Mouse (Mus musculus): ENCODE data around the gene Nbl1.

Nbl1 gene

DNA sequence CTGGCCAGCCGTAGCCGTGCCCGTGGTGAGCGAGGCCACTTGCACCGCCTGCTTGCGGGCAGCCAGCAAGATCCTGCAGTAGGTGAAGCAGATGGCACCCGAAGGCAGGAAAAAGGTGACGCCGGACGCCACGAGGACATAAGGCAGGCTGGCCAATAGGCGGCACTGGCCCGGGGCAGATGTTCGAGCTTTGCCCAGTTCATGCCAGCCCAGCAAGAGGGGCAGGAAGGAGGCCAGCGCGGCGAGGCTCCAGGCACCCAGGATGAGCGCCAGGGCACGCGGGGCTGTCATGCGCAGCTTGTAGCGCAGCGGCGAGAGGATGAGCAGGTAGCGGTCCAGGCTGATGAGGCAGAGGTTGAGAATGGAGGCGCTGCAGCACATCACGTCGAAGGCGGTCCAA is 18.7 kb downstream of the Nbl1 start:
- in situ Hi-C loops (cut with MboI, MseI), result no loop called here

DNA sequence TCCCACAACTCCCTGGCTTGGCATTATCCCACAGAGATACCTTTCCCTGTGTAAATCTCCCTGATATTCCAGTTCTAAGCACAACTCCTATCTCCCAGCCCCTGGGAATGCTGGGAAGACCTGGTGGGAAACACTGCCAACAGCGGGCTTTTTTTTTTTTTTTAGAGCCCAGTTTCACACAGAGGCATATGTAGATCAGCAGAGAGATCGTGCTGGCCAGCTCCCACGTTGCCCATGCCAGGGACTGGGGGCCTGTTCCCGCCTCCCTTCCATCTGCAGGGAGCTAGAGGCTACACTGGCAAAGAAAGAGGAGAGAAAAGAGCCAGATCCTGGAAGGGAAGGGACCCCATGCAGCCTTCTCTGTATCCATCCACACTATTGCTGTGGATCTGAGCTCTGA is 24.5 kb downstream of the Nbl1 start:
- in situ Hi-C loops (cut with MboI, MseI), result no loop called here

DNA sequence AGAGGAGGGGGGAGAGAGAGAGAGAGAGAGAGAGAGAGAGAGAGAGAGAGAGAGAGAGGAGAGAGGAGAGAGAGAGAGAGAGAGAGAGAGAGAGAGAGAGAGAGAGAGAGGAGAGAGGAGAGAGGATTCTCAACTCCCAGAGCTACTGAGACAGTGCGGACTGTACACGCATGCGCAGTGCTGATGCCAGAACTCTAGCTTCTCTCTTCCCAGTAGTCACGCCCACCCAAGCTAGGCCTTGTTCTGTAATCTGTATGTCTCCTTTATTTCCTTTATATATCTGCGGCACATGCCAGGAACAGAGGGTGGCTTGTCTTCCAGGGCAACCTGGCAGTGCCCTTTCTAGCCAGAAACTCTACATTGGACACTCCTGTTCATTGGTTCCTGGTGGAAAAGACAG is 28.0 kb downstream of the Nbl1 start:
- in situ Hi-C loops (cut with MboI, MseI), result no loop called here

DNA sequence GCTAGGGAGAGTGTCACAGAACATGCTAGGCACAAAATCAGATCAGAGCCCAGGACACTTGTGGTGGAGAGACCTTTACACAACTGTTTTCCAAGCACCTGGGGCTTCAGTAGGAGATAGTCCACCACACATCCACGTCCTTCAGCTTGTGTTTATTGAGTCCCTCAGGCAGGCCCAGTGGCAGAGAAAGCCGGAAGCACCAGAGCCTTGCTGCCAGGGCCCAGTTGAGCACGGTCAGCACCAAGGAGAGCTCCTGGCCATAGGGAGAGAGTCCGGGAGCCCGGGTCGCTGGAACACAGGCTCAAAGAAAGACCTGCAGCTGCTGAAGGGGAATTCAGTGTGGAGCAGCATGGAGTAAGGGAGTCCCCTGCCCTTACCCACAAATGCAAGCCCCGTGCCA is 33.2 kb downstream of the Nbl1 start:
- in situ Hi-C loops (cut with MboI, MseI), result no loop called here

DNA sequence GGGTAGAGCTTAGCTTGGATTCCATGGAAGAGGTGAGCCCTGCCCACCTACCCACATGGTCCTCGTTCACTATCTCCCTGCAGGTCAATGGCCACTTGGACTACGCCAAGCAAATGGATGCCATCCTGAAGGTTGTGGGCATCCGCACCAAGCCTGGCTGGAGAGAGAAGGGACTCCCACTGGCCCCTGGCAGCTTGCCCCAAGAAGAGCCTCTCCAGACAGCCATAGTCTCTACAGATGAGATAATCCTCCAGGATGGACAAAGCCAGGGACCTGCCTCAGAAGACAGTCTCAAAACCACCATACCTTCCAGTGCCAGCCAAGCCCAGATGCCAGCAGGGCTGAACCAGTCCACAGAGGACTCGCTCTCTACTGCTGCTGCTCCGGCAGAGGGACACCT is 34.8 kb downstream of the Nbl1 start:
- in situ Hi-C loops (cut with MboI, MseI), result no loop called here

DNA sequence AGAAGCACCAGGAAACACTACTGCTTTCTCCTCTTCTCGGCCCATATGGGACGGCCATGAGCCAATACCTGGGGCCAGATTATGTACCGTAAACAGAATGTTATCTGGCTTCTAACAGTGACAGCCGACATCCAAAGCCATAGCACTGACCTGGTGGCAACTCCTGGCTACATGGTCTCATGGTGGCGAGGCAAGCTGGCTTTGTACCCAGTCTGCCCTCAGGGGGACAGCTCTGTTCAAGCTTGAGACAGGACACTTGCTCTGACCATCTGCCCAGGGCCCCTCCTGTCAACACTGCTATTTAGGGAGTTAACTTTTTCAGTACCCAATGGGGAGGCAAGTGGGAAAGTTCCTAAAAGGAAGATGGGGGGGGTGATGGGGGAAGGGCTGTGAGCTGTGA is 35.5 kb downstream of the Nbl1 start:
- in situ Hi-C loops (cut with MboI, MseI), result no loop called here

DNA sequence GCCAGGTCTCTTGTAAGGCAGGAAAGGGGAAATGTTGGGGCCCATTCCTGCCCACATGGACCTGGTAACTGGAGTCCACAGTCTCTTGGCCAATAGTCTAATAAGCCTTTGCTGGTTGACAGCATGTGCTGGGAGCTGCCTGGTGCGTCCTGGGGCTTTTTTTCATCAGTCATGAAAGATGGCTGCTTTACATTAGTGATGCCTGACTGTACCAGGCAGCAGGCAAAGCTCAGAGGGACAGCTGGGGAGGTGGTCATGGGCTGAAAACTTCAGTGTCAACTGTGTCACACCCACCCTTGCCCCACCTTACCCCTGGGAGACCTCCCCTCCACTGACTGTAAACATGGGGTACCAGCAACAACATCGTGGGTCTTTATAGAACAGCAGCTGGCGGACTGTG is 37.0 kb downstream of the Nbl1 start:
- in situ Hi-C loops (cut with MboI, MseI), result no loop called here

DNA sequence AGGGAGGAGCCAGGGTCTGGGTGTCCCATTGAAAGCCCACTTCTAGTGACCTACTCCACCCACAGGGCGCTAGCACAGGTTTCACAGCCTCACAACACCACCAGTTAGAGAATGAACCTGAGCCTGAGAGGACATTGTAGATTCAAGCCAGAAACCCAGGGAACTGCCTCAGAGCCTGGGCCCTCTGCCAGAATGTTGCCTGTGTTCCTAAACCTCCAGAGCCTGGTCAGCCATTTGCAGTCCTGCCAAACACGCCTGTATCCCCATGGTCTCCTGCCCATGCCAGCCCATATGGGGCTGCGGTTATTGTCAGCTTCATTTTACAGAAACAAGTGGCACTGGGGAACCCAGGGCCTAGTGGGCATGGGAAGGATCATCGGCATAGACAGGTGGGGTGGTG is 37.5 kb downstream of the Nbl1 start:
- in situ Hi-C loops (cut with MboI, MseI), result no loop called here

DNA sequence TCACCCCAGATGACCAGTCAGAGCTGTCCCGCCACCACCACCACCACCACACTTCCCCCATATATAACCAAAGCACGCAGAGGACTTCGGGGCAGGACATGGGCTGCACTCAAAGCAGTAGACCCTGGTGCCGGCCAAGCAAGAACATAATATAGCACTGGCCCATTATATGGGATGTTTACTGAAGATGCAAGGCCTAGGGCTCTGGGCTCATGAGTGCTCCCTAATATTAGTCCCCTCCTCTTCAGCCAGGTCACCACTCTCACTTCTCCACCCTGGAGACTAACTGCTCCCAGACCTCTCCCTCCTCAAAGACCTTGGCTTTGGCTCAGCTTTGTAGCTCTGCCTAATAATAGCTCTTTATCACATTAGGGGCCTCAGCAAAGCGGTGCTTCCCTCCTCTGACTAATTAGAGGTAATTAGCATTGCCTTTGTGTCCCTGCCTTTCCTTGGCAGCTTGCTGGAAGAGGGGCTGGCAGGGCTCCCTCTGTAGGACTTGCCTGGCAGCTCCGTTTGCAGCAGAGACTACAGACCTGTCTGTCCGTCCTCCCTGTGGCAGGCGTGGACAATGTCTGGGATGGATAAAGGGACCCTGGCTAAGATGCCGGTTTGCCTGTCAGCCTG is 38.4 kb downstream of the Nbl1 start:
- in situ Hi-C loops (cut with MboI, MseI), result no loop called here

DNA sequence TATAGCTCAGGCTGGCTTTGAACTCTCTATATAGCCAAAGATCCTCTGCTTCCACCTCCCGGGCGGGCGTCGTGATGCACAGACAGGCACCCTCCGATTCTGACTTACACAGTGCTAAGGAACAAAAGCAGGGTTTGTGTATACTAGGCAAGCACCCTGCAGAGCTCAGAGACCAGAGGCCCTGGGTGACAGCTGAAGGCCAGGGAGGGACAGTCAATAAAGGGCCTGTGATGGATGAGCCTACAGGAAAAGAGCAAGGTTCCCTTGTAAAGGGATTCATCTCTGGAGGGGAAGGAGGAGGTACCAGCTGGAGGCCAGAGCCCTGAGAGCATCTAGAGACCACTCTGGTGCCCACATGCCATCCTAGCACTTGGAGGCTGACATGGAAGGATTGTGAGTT is 39.4 kb downstream of the Nbl1 start:
- in situ Hi-C loops (cut with MboI, MseI), result no loop called here

DNA sequence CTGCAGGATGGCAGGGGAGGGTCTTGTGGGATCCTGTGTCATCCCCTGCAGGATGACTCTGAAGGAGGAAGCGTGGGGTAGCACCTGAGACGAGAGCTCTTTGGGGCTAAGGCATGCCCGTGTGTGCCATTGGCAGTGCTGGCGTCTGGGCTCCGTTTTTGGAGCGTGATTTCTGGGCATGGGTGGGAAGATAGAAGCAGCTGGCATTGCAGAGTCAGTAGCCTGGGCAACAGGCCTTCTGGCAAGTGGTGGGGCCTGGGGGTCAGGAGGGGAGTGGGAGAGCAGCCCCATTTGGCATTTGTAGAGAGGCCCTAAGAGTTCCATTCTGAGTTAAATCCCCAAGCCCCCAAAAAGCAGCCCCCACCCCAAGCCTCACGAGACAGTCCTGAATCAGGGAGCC is 40.0 kb downstream of the Nbl1 start:
- in situ Hi-C loops (cut with MboI, MseI), result no loop called here

DNA sequence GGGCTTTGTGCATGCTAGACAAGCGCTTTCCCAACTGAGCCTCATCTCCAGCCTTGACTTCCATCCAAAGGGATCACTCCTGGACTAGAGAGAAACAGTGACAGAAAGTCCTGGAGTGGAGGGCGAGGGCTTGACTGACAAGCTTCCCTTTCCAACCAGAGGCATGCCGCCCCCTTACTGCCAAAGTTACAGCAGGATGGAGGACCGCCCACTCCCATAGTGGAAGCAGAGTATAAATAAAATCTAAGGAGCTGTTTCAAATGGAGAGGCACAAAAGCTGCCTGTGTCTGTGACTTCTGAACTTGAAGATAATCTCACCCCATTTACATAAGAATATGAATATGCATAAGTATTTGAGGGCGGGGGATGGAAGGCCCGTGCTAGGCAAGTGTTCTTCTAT is 44.3 kb downstream of the Nbl1 start:
- in situ Hi-C loops (cut with MboI, MseI), result loop anchor here (10.0 kb wide), 1 partner anchor 1784 kb away; no protein-coding TSS in a partner anchor

DNA sequence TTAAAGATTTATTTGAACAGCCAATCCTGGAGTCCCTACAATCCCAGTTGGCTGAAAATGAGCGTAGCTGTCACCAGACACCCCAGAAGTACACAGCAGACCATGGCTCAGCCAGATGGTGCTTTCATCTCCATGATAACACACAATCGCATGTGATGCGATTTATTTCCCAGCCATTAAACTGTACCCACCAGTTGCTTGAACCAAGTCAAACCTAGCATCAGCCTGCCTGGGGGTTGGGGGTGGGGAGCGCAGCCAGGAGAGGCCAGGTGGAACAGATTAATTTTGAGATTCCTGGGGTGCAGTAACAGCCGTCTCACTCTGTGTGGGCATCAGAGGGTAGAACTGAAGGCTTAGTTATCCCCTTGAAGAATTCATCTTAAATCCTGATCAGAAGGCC is 46.4 kb downstream of the Nbl1 start:
- in situ Hi-C loops (cut with MboI, MseI), result loop anchor here (10.0 kb wide), 1 partner anchor 1782 kb away; no protein-coding TSS in a partner anchor

DNA sequence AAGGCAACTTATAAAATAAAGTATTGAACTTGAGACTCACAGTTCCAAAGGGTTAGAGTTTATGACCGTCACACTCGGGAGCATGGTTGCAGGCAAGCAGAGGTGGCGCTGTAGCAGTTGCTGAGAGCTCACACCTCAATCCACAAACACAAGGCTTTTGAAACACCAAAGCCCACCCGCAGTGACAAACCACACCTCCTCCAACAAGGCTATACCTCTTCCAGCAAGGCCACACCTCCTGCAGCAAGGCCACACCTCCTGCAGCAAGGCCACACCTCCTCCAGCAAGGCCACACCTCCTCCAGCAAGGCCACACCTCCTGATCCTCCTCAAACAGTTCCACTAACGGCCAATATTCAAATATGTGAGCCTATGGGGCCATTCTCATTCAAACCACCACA is 48.2 kb downstream of the Nbl1 start:
- in situ Hi-C loops (cut with MboI, MseI), result loop anchor here (10.0 kb wide), 1 partner anchor 1780 kb away; no protein-coding TSS in a partner anchor

DNA sequence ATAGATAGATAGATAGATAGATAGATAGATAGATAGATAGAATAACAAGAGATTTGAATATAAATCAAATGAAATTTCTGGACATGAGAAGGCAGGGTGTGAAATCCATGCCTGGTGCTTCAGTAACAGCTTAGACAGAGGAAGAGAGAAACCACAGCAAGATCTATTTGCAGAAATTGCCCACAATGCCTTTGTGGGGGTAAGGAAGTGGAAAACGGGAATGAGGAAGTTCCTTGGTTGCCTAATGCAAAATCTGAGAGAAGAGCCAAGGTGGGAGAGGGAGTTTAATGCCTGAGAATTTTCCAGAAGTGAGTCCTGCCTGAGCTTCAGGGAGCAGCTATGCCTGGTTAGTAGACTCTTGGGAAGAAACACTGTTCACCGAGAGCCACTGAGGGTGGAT is 49.2 kb downstream of the Nbl1 start:
- in situ Hi-C loops (cut with MboI, MseI), result loop anchor here (10.0 kb wide), 1 partner anchor 1779 kb away; no protein-coding TSS in a partner anchor

DNA sequence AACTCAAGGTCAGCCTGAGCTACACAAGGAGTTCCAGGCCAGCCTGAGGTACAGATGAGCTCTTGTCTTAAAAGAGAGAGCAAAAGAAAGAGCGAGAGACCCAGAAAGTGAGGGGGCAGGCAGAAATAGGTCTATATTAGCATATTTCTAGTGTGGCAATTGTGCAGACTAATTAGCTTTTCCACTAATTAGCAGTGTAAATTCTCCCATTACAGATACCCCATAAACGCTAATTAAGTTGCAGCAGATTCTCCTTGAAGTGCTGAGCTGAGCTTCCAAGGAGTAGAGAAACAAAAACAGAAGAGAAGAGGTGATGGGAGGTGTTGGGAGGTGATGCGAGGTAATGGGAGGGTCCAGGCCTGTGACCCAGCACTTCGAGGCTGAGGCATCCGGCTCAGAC is 50.2 kb downstream of the Nbl1 start:
- in situ Hi-C loops (cut with MboI, MseI), result loop anchor here (10.0 kb wide), 1 partner anchor 1778 kb away; no protein-coding TSS in a partner anchor

DNA sequence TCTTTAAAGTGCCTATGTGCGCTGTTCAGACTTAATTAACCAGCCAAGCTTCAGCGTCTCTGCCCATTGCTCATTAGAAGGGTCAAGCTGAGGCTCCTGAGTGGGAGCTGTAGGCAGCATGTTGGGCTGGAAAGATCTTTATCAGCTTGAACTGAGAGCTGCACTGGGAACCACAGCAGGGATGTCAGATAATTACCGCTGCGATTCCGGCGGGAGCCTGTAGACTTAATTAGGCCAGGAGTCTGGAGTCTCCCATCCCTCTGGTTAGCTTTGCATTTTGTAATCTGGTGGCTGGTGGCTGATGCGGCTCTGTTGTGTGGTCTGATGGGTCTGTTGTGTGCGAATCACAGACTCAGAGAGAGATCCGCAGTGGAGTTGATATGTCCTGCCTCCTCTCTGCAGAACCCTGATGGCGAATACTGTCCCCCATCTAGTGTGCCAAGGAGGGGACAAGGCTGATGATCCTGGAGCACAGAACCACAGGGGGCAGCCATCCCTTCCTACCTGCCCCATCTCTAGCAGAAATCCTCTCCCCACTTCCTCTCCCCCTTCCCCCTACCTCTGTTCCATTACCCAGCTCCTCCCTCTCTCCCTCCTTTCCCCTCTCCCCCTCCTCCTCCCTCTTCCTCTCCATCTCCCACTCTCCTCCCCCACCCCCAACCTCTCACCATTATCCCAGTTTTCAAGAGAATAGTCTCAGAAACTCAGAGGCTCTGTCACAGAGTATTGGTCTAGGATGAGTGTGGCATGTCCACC is 52.5 kb downstream of the Nbl1 start:
- in situ Hi-C loops (cut with MboI, MseI), result loop anchor here (10.0 kb wide), 1 partner anchor 1775 kb away; no protein-coding TSS in a partner anchor

DNA sequence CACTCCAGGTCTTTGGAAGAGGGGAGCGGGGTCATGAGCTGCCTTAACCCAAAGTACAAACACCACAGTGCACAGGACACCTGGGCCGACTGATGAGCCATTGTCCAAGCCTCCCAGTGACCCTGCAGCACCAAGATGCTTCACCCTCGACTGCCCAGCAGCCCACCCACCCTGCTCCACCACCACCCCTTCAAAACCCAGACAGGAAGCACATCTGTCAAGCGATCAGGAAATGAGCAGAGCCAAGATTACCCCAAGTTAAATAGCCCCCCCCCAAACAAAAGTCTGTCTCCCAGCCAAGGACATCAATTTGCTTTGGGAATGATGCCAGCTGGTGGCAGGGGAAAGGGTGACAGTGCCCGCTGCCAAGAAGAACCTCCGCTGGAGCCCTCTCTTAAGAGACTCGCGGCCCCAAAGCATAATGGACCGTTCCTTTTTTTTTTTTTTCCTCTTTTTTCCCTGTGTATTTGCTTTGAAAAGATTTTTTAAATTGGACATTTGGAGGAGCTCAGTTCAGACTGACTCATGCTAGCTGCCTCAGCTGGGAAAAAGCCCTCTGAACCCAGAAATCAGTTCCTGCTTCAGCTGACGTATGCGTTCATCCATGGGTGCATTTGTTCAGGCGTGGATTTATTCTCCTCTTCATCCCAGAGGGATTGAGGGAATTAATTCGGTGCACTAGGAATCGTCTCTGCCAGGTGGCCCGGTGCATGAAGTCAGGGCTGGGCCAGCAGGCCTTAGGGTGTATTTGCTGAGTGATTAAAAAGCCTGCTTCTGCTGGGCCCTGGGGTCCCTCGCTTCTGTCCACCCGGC is 54.8 kb downstream of the Nbl1 start:
- in situ Hi-C loops (cut with MboI, MseI), result no loop called here

DNA sequence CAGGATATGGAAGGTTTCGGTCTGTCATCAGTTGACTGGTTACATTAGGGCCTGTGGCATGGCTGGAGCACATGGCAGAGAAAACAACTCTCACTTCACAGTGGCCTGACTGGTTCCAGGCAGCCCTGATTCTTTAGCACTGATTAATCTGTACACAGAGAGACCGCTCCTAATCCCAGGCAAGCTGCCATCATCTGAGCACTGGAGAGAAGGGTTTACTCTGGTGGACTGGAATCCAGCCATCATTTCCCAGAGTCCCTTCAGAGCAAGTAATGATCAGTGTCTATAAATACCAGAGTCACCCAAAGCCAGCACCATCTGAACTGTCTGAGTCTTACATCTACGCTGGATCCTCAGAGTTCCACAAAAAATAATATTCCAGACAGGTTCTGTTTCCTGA is 57.0 kb downstream of the Nbl1 start:
- in situ Hi-C loops (cut with MboI, MseI), result no loop called here

DNA sequence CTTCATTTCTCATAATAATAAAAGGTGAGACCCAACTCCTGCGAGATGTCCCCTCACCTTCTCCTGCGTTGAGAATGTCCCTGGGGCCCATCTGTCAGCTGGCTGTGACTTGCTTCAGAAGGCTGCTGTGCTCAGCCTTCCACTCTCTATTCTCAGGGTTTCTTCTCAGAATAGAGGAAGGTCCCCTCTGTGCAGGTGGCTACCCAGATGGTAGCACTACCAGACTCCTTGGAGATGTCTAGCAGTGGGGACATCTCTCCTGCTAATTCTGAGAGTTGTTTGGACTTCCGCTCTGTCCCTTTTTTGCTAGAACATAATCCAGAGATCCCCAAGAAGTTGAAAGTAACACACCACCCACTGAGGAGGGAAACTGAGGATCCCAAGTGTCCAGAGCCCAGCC is 57.9 kb downstream of the Nbl1 start:
- in situ Hi-C loops (cut with MboI, MseI), result no loop called here

DNA sequence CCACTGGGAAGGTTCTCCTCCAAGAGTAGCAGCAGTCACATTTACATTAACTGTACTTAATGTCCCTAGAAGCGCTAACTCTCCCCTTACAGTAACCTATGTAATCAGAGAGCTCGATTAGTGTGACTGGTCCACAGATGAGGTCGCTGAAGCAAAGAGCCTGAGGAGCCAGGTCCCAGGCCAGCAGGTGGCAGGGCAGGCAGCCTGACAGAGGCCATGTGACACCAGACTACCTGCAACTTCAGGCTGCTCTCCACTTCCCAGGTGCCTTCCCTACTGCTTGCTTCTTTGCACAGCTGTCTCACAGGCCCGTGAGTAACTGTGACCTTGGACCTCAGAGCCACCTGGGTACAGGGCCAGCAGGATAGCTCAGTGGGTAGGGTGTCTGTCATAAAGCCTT is 58.3 kb downstream of the Nbl1 start:
- in situ Hi-C loops (cut with MboI, MseI), result no loop called here

DNA sequence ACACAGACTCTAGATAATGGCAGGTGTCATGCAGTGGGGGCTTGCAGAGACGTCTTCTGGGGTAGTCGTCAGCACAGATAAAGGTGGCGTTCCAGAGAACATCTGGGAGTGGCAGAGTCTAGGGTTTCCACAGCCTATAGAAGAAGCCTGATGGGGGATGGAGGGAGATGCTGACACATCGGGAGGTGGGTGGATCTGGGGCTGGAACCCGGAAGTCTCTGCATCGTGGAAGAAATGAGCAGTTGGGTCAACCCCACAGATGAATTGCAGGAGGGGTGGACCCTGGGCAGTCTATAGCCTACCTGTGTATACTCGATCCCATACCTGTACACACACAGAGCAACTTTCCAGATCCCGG is 58.8 kb downstream of the Nbl1 start:
- in situ Hi-C loops (cut with MboI, MseI), result no loop called here
